Mouse (Mus musculus): Measurements from ENCODE around the gene Vtn. TPM values are rescaled to one million over a fixed set of nuclear protein-coding genes. Genes with fewer than 3 reads are reported as not detected.
"Not testable (repeated sequence)": the region's sequence is repeated elsewhere in the genome, so short reads cannot be mapped to it uniquely, and the experiment has no call there.

Vtn gene
- polyA plus RNA-seq, 1 experiment from 2014 or later: 96.6 TPM

GRCm38 (mm10) chr11:78524838-78525237 lies 25.9 kb downstream of the Vtn start:
- no peaks in the 10 kb centered on the region for H3K27me3 ChIP-seq (ENCODE audit: insufficient read depth, poor library complexity, severe bottlenecking)

GRCm38 (mm10) chr11:78528714-78529113 lies 29.8 kb downstream of the Vtn start:
- H3K4me1 ChIP-seq (replicated peaks): no peaks in the 10 kb centered on the region
- H3K27ac ChIP-seq: no peak overlapping the region
- H3K36me3 ChIP-seq: peaks cover 85% of the 10 kb centered on the region
- H3K27me3 ChIP-seq (ENCODE audit: insufficient read depth, poor library complexity, severe bottlenecking): no peaks in the 10 kb centered on the region
- H3K4me3 ChIP-seq: no peak overlapping the region
- H3K9me3 ChIP-seq: no peaks in the 10 kb centered on the region
- DNase-seq (ENCODE audit: low spot score): no peak
- 85% methylated on average over 9 of the region's 9 CpGs for WGBS

More at GRCm38 (mm10) chr11:78524838-78525237, 25.9 kb downstream of the Vtn start:
- no peak for DNase-seq (ENCODE audit: low spot score)
- WGBS: 91% methylated on average over 2 of the region's 2 CpGs
- Histone ChIP-seq H3K4me1 (replicated peaks) (no peaks in the 10 kb centered on the region), H3K4me3 (no peak overlapping the region), H3K27ac (no peak overlapping the region), H3K9me3 (no peaks in the 10 kb centered on the region), H3K36me3 (peaks cover 100% of the 10 kb centered on the region)

- no peak overlapping the region for H3K27ac ChIP-seq
- peaks cover 8% of the 10 kb centered on the region for H3K4me1 ChIP-seq (replicated peaks)
- no peaks in the 10 kb centered on the region for H3K9me3 ChIP-seq
- 93% methylated on average over 12 of the region's 12 CpGs for WGBS
- no peaks in the 10 kb centered on the region for H3K27me3 ChIP-seq (ENCODE audit: insufficient read depth, poor library complexity, severe bottlenecking)
- DNase-seq (ENCODE audit: low spot score): no peak
- H3K36me3 ChIP-seq: peaks cover 76% of the 10 kb centered on the region
- H3K4me3 ChIP-seq: no peak overlapping the region
Observed at GRCm38 (mm10) chr11:78530001-78530400, 31.1 kb downstream of the Vtn start.

- H3K27ac ChIP-seq: no peak overlapping the region
- no peaks in the 10 kb centered on the region for H3K9me3 ChIP-seq
- WGBS: 85% methylated on average over 6 of the region's 6 CpGs
- H3K36me3 ChIP-seq: peaks cover 66% of the 10 kb centered on the region
- no peak for DNase-seq (ENCODE audit: low spot score)
- peaks cover 12% of the 10 kb centered on the region for H3K4me1 ChIP-seq (replicated peaks)
- H3K27me3 ChIP-seq (ENCODE audit: insufficient read depth, poor library complexity, severe bottlenecking): no peaks in the 10 kb centered on the region
- H3K4me3 ChIP-seq: no peak overlapping the region
Observed at GRCm38 (mm10) chr11:78531046-78531445, 32.2 kb downstream of the Vtn start.

- Histone ChIP-seq H3K4me1 (replicated peaks) (peaks cover 13% of the 10 kb centered on the region), H3K36me3 (peaks cover 61% of the 10 kb centered on the region)
- not testable (repeated sequence) for DNase-seq (ENCODE audit: low spot score); H3K4me3 ChIP-seq; H3K27ac ChIP-seq; H3K27me3 ChIP-seq (ENCODE audit: insufficient read depth, poor library complexity, severe bottlenecking); H3K9me3 ChIP-seq
- WGBS: 95% methylated on average over 10 of the region's 10 CpGs
Observed at GRCm38 (mm10) chr11:78531515-78531914, 32.6 kb downstream of the Vtn start.

- H3K4me1 ChIP-seq (replicated peaks): peaks cover 25% of the 10 kb centered on the region
- WGBS: 93% methylated on average over 4 of the region's 4 CpGs
- peaks cover 44% of the 10 kb centered on the region for H3K36me3 ChIP-seq
- peak overlapping the region; percentile 88 for H3K4me3 ChIP-seq
- no peaks in the 10 kb centered on the region for H3K9me3 ChIP-seq
- H3K27me3 ChIP-seq (ENCODE audit: insufficient read depth, poor library complexity, severe bottlenecking): no peaks in the 10 kb centered on the region
- no peak for DNase-seq (ENCODE audit: low spot score)
- H3K27ac ChIP-seq: no peak overlapping the region
Observed at GRCm38 (mm10) chr11:78534516-78534915, 35.6 kb downstream of the Vtn start.

GRCm38 (mm10) chr11:78535376-78536079 lies 36.6 kb downstream of the Vtn start:
- no peaks in the 10 kb centered on the region for H3K9me3 ChIP-seq
- no peaks in the 10 kb centered on the region for H3K27me3 ChIP-seq (ENCODE audit: insufficient read depth, poor library complexity, severe bottlenecking)
- H3K4me3 ChIP-seq: peak overlapping the region; percentile 88
- WGBS: 2% methylated on average over 23 of the region's 23 CpGs
- peak overlapping the region; percentile 93 for H3K27ac ChIP-seq
- peaks cover 44% of the 10 kb centered on the region for H3K36me3 ChIP-seq
- peaks cover 25% of the 10 kb centered on the region for H3K4me1 ChIP-seq (replicated peaks)
- DNase-seq (ENCODE audit: low spot score): peak; percentile 38

GRCm38 (mm10) chr11:78536080-78536689 lies 37.3 kb downstream of the Vtn start, which contains the start of the genes Tnfaip1 and Ift20:
Tnfaip1 (minus strand) TSS chr11:78536332.
Ift20 (plus strand) TSS chr11:78536361.
- H3K4me1 ChIP-seq (replicated peaks): peaks cover 25% of the 10 kb centered on the region
- H3K9me3 ChIP-seq: no peaks in the 10 kb centered on the region
- peaks cover 44% of the 10 kb centered on the region for H3K36me3 ChIP-seq
- DNase-seq (ENCODE audit: low spot score): peak; percentile 99
- no peaks in the 10 kb centered on the region for H3K27me3 ChIP-seq (ENCODE audit: insufficient read depth, poor library complexity, severe bottlenecking)
- H3K4me3 ChIP-seq: peak within 1 kb of the TSS; percentile 88
- WGBS: under 1% methylated on average over 52 of the region's 52 CpGs
- peak within 1 kb of the TSS; percentile 93 for H3K27ac ChIP-seq

GRCm38 (mm10) chr11:78536690-78537084 lies 37.8 kb downstream of the Vtn start:
- H3K27me3 ChIP-seq (ENCODE audit: insufficient read depth, poor library complexity, severe bottlenecking): no peaks in the 10 kb centered on the region
- peaks cover 45% of the 10 kb centered on the region for H3K36me3 ChIP-seq
- WGBS: 3% methylated on average over 14 of the region's 14 CpGs
- H3K27ac ChIP-seq: peak overlapping the region; percentile 93
- DNase-seq (ENCODE audit: low spot score): no peak
- peak overlapping the region; percentile 88 for H3K4me3 ChIP-seq
- peaks cover 25% of the 10 kb centered on the region for H3K4me1 ChIP-seq (replicated peaks)
- H3K9me3 ChIP-seq: no peaks in the 10 kb centered on the region

- DNase-seq (ENCODE audit: low spot score): no peak
- Histone ChIP-seq H3K36me3 (peaks cover 67% of the 10 kb centered on the region), H3K4me3 (no peak overlapping the region)
Observed at GRCm38 (mm10) chr11:78540358-78540757, 41.5 kb downstream of the Vtn start.

GRCm38 (mm10) chr11:78544449-78545111 lies 45.7 kb downstream of the Vtn start:
- Histone ChIP-seq H3K36me3 (peaks cover 65% of the 10 kb centered on the region), H3K4me1 (replicated peaks) (peaks cover 21% of the 10 kb centered on the region), H3K4me3 (no peak overlapping the region), H3K9me3 (no peaks in the 10 kb centered on the region), H3K27ac (no peak overlapping the region), H3K27me3 (ENCODE audit: insufficient read depth, poor library complexity, severe bottlenecking) (no peaks in the 10 kb centered on the region)
- WGBS: 94% methylated on average over 7 of the region's 7 CpGs
- no peak for DNase-seq (ENCODE audit: low spot score)

More at GRCm38 (mm10) chr11:78540358-78540757, 41.5 kb downstream of the Vtn start:
- Histone ChIP-seq H3K27ac (no peak overlapping the region), H3K9me3 (no peaks in the 10 kb centered on the region), H3K4me1 (replicated peaks) (peaks cover 14% of the 10 kb centered on the region), H3K27me3 (ENCODE audit: insufficient read depth, poor library complexity, severe bottlenecking) (no peaks in the 10 kb centered on the region)
- 89% methylated on average over 3 of the region's 3 CpGs for WGBS

- WGBS: 77% methylated on average over 8 of the region's 8 CpGs
- Histone ChIP-seq H3K9me3 (no peaks in the 10 kb centered on the region), H3K36me3 (peaks cover 59% of the 10 kb centered on the region), H3K27ac (no peak overlapping the region), H3K4me3 (no peak overlapping the region), H3K4me1 (replicated peaks) (peaks cover 27% of the 10 kb centered on the region), H3K27me3 (ENCODE audit: insufficient read depth, poor library complexity, severe bottlenecking) (no peaks in the 10 kb centered on the region)
- DNase-seq (ENCODE audit: low spot score): no peak
Observed at GRCm38 (mm10) chr11:78545181-78545580, 46.3 kb downstream of the Vtn start.
